Mouse (Mus musculus): Measurements from ENCODE around the gene Stk33. TPM values are rescaled to one million over a fixed set of nuclear protein-coding genes. Genes with fewer than 3 reads are reported as not detected.

Gene Stk33
- polyA plus RNA-seq, 1 experiment: not detected

GRCm38 (mm10) chr7:109455748-109456147 is 16.9 kb upstream of the Stk33 start:
- WGBS: 88% methylated on average over 2 of the region's 2 CpGs
- Histone ChIP-seq H3K4me1 (ENCODE audit: control insufficient read depth, insufficient read depth, low read length) (no peaks in the 10 kb centered on the region), H3K4me3 (ENCODE audit: insufficient read depth, low read depth, low read length) (no peak overlapping the region), H3K27ac (ENCODE audit: insufficient read depth, low read depth, low read length) (no peak overlapping the region)
- no peak for TF ChIP-seq POLR2A (IDR thresholded peaks at IDR 0.05; ENCODE audit: insufficient read depth, low read depth, low read length)
- TF ChIP-seq CTCF (IDR thresholded peaks at IDR 0.05; ENCODE audit: insufficient read depth, low read depth, low read length): no peak

DNA sequence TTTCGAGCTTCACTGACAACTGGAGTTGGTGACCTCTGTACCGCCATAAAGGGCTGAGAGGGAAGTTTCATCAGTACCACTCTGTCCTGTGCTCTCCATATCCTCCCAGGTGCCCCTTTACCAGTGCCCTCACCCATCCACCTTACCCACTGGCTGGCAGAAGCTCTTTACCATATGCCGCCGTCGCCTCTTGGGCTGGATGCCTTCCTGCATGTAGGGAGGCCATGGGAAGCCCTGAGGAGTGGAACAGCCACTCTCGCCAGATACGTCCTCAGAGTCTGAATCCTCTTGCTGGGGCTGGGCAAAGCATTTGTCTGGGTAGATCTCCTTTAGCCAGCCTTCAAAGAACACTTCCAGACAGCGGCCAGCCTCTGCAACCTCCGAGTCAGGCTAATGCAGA is 16.0 kb upstream of the Stk33 start:
- no peak overlapping the region for H3K27ac ChIP-seq (ENCODE audit: insufficient read depth, low read depth, low read length)
- H3K4me3 ChIP-seq (ENCODE audit: insufficient read depth, low read depth, low read length): no peak overlapping the region
- no peak for TF ChIP-seq POLR2A (IDR thresholded peaks at IDR 0.05; ENCODE audit: insufficient read depth, low read depth, low read length)
- TF ChIP-seq CTCF (IDR thresholded peaks at IDR 0.05; ENCODE audit: insufficient read depth, low read depth, low read length): no peak
- WGBS: 94% methylated on average over 9 of the region's 9 CpGs
- no peaks in the 10 kb centered on the region for H3K4me1 ChIP-seq (ENCODE audit: control insufficient read depth, insufficient read depth, low read length)

DNA sequence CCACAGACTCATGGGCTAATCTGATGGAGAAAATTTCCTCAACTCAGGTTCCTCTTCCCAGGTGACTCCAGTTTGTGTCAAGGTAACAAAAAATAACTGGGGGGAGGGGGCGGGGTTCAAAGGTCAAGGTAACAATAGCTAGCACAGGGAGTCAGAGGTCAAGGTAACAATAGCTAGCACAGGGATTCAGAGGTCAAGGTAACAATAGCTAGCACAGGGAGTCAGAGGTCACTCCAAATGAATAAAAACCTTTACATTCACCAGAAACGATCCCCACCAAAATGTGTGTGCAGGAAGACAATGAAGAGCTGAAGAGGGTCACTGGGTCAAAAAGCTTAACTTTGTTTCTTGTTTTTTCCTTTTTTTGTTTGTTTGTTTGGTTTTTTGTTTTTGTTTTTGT is 9.2 kb upstream of the Stk33 start:
- H3K4me3 ChIP-seq (ENCODE audit: insufficient read depth, low read depth, low read length): no peak overlapping the region
- WGBS: 80% methylated on average over 2 of the region's 2 CpGs
- no peak for TF ChIP-seq CTCF (IDR thresholded peaks at IDR 0.05; ENCODE audit: insufficient read depth, low read depth, low read length)
- TF ChIP-seq POLR2A (IDR thresholded peaks at IDR 0.05; ENCODE audit: insufficient read depth, low read depth, low read length): no peak
- H3K4me1 ChIP-seq (ENCODE audit: control insufficient read depth, insufficient read depth, low read length): no peaks in the 10 kb centered on the region
- H3K27ac ChIP-seq (ENCODE audit: insufficient read depth, low read depth, low read length): no peak overlapping the region

DNA sequence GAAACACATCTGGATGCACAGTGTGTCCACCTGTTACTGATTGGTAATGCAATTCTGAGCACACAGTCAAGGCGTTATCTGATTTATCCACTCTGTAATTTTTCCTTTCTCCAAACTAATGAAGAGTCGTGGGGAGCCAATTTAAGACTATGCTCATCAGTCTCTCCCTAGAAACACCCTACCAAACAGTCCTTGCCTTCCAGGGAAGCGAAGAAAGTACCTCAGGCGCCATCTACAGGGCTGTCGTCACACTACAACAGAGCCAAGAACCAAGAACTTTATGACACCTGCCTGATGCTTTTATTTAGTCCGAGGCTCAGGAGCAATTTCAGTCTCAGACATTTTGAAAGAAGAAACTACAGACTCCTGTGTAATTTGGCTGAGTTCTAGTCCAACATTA is 6.1 kb upstream of the Stk33 start:
- no peak overlapping the region for H3K27ac ChIP-seq (ENCODE audit: insufficient read depth, low read depth, low read length)
- no peaks in the 10 kb centered on the region for H3K4me1 ChIP-seq (ENCODE audit: control insufficient read depth, insufficient read depth, low read length)
- H3K4me3 ChIP-seq (ENCODE audit: insufficient read depth, low read depth, low read length): no peak overlapping the region
- no peak for TF ChIP-seq CTCF (IDR thresholded peaks at IDR 0.05; ENCODE audit: insufficient read depth, low read depth, low read length)
- TF ChIP-seq POLR2A (IDR thresholded peaks at IDR 0.05; ENCODE audit: insufficient read depth, low read depth, low read length): no peak
- 7% methylated on average over 6 of the region's 6 CpGs for WGBS

DNA sequence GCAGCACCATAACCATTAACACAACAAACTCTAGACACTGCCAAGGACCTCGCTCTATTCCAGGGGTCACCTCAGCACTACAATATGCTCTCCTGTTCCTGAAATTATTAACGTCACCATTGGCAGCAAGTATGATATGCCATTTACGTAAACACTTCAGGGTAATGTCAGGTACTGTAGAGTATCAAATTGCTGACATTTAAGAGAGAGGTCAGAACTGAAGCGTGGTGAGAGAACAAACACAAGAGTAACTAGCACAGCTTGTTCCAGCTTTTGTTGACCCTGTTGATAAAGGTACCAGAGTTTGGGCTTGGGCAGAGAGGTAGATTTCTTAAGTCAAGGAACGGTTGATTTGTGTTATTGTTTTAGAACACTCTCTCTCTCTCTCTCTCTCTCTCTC is 3.9 kb upstream of the Stk33 start:
- peaks cover 9% of the 10 kb centered on the region for H3K4me1 ChIP-seq (ENCODE audit: control insufficient read depth, insufficient read depth, low read length)
- H3K27ac ChIP-seq (ENCODE audit: insufficient read depth, low read depth, low read length): no peak overlapping the region
- no peak for TF ChIP-seq POLR2A (IDR thresholded peaks at IDR 0.05; ENCODE audit: insufficient read depth, low read depth, low read length)
- TF ChIP-seq CTCF (IDR thresholded peaks at IDR 0.05; ENCODE audit: insufficient read depth, low read depth, low read length): no peak
- H3K4me3 ChIP-seq (ENCODE audit: insufficient read depth, low read depth, low read length): no peak overlapping the region
- 89% methylated on average over 5 of the region's 5 CpGs for WGBS

- H3K4me3 ChIP-seq (ENCODE audit: insufficient read depth, low read depth, low read length): no peak overlapping the region
- TF ChIP-seq POLR2A (IDR thresholded peaks at IDR 0.05; ENCODE audit: insufficient read depth, low read depth, low read length) (no peak), CTCF (IDR thresholded peaks at IDR 0.05; ENCODE audit: insufficient read depth, low read depth, low read length) (no peak)
- peaks cover 9% of the 10 kb centered on the region for H3K4me1 ChIP-seq (ENCODE audit: control insufficient read depth, insufficient read depth, low read length)
- WGBS: 87% methylated on average over 9 of the region's 9 CpGs
- H3K27ac ChIP-seq (ENCODE audit: insufficient read depth, low read depth, low read length): no peak overlapping the region
Observed at GRCm38 (mm10) chr7:109440697-109441269, 1.9 kb upstream of the Stk33 start.

GRCm38 (mm10) chr7:109424422-109425159 is 14.3 kb downstream of the Stk33 start:
- H3K4me3 ChIP-seq (ENCODE audit: insufficient read depth, low read depth, low read length): no peak overlapping the region
- H3K27ac ChIP-seq (ENCODE audit: insufficient read depth, low read depth, low read length): no peak overlapping the region
- WGBS: 68% methylated on average over 3 of the region's 3 CpGs
- TF ChIP-seq CTCF (IDR thresholded peaks at IDR 0.05; ENCODE audit: insufficient read depth, low read depth, low read length) (no peak), POLR2A (IDR thresholded peaks at IDR 0.05; ENCODE audit: insufficient read depth, low read depth, low read length) (no peak)
- no peaks in the 10 kb centered on the region for H3K4me1 ChIP-seq (ENCODE audit: control insufficient read depth, insufficient read depth, low read length)

DNA sequence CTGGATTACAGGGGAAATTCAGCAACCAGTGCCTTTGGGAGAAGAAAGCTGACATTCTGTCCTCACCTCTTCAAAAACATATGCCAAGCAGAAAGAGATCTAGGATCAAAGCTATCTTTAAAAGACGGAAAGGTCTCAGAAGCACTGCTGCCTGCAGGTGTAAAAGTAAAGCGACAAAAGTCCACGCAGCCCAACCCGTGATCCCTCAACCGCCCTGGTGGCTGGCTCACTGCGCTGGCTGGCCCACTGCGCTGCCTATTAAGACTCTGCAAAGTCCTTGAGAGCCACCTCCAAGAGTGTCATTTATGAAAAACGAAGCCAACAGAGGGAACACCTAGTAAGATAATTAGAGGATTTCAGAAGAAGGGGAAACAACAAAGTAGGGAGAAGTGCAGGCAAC is 16.1 kb downstream of the Stk33 start:
- Histone ChIP-seq H3K27ac (ENCODE audit: insufficient read depth, low read depth, low read length) (no peak overlapping the region), H3K4me3 (ENCODE audit: insufficient read depth, low read depth, low read length) (no peak overlapping the region), H3K4me1 (ENCODE audit: control insufficient read depth, insufficient read depth, low read length) (no peaks in the 10 kb centered on the region)
- WGBS: 89% methylated on average over 8 of the region's 8 CpGs
- TF ChIP-seq POLR2A (IDR thresholded peaks at IDR 0.05; ENCODE audit: insufficient read depth, low read depth, low read length) (no peak), CTCF (IDR thresholded peaks at IDR 0.05; ENCODE audit: insufficient read depth, low read depth, low read length) (no peak)

- H3K4me1 ChIP-seq (ENCODE audit: control insufficient read depth, insufficient read depth, low read length): no peaks in the 10 kb centered on the region
- WGBS: 42% methylated on average over 7 of the region's 7 CpGs
- TF ChIP-seq POLR2A (IDR thresholded peaks at IDR 0.05; ENCODE audit: insufficient read depth, low read depth, low read length) (no peak), CTCF (IDR thresholded peaks at IDR 0.05; ENCODE audit: insufficient read depth, low read depth, low read length) (no peak)
- H3K4me3 ChIP-seq (ENCODE audit: insufficient read depth, low read depth, low read length): no peak overlapping the region
- no peak overlapping the region for H3K27ac ChIP-seq (ENCODE audit: insufficient read depth, low read depth, low read length)
Observed at GRCm38 (mm10) chr7:109405491-109405890, 33.4 kb downstream of the Stk33 start.
